Mouse (Mus musculus) left cerebral cortex, adult 8-10 months (tissue): ENCODE measurements around the gene Tenm4. TPM values are rescaled to one million over a fixed set of nuclear protein-coding genes. Genes with fewer than 3 reads are reported as not detected.

ENCODE experiments used
- DNase-seq, 2 experiments: peaks; one replicate each; pipeline ENCODE4 v3.0.0; 2022; ENCODE audit warnings: low spot score in 2 of 2
- total RNA-seq, 4 experiments: library from RNA; stranded (reverse); gene quantifications; 2 replicates each; pipeline ENCODE4 v1.2.4; 2022

The Tenm4 gene
- total RNA-seq, 4 experiments from 2014 or later, result 118 to 143 (median 135) TPM

DNA sequence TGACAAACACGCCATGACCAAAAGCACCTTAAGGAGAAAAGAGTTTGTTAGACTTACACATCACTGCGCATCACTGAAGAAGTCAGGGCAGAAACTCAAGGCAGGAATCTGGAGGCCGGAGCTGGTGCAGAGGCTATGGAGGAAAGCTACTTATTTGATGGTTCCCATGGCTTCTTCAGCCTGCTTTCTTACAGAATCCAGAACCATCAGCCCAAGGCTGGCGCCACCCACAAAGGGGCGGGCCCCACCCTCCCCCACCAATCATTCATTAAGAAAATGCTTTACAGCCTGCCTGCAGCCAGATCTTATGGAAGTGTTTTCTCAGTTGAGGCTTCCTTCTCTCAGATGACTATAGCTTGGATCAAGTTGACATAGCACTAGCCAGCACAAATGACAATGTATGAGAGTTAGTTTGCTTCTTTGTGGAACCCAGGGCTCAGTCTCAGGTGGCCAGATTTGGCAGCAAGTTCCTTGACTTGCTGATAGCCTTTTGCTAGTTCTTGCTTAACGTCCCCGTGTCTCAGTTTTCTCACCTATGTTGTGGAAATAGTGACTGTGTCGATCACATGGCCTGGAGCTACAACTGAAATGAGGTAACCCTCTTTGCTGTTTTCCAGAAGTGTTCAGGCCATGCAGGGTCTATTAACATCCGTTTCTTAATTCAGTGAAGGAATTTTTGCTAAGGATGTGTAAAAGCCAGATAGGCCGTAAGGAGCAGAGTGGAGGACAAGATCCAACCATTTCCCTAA lies 32.9 kb downstream of the Tenm4 start:
- DNase-seq, result no peak

DNA sequence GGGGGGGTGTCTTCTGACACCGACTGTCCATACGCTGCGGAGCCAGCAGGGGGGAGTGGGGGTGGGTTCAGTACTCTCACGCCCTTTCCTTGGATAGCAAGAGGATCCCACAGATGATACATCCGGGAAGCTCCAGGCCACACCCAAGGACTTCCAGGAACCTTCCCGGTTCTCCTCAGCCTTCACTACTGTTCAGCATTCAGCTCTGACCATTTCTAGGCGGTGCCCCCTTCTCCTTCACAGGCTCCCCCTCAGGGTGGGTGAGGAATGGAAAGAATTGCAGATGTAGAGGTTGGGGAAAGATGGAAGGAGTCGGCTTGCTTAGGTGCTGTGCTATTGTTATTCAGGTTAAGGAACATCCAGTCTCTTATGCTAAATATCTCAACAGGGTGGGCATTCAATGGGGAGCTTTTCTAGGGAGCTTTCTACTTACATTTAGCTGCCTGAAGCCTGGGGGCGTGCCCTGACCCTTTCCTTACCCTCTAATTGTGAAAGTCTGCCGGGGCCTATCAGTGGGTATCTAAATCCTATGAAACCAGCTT lies 33.8 kb downstream of the Tenm4 start:
- DNase-seq, result no peak

DNA sequence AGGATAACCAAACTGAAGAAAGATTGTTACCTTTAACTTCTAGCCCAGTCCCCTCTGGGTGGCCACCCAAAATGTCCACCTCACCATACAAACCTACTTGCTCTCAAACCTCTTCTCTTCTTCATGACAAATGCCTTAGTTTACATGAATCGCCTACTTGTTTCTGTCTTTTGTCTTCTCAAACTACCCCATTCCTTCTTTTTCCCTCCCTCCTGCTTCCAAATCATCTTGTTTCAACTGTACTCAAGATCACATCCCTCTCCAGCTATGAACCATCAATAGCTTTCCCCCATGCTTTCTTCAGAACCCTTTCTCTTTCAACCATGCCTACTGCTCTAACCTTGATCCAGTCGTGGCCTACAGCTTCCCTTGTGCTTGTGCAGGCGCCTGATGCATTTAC lies 36.0 kb downstream of the Tenm4 start:
- no peak for DNase-seq

DNA sequence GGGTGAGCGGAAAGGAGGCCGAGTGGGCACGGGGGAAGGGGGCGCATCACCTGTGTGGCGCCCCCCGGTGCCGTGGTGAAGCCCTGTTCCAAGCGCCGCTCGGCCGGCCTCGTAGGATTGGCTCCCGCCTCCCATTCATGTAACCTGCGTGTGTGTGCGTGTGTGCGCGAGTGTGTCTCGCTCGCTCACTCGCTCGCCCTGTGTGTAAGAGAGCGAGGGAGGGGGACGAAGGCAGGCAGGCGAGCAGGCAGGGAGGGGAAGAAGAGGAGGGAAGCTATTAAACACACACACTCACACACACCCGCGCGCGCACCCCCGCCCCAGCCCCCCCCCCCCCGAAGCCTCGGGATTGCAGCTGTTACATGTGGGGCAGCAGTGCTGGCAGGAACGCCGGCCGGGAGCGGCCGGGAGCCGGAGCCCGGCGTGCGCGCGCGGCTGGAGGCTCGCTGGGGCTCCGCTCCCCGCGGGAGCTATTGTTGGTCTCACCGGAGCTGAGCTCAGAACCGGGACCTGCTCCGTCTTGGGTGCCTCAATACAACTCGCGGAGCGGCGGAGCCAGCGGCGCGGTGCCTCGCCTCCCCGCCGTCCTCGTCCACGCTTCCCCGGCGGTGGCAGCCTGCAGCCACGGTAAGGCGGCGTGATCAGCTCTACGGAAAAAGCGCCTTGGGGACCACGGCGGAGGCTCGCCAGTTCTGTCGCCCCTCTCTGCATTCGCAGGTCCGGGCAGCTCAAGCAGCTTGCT lies 38.9 kb downstream of the Tenm4 start:
- peak; percentile 56 to 63 for DNase-seq

DNA sequence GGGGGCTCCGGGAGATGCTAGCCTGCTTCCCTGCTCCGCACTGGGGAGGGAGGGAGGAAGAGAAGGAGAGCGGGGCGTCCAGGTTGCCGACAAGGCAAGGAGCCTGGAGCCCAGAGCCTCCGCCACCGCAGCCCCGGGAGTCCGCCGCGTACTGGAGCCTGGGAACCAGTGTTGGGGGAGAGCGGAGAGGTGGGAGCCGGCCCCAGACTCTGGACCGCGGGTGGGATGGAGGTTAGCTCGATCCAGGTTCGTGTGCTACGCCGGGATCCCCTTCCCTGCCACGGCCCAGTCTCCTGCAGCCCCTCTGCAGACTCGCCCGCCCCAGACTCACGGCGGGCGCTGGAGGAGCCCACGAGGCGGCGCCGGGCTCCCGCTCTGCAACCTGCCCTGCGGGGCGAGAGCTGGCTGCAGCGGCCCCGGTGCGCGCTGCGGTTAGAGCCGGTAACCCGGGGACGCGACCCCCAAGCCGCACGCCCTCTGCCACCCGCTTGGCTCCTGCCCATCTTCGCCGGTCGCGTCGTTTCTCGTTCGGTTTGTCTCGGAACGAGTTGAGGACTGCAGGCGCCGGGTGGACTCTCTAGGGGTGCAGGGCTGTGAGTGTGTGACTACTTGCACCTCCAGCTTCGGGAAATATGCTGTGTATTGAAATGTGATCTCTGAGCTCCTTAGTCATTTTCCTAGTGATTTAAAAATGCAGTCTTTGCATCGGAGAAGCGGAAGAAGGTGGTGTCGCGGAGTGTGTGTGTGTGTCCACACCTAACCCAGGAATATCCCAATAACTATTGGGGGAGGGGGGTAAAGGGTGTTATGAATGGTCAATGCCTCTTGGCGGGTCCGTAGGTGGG lies 39.7 kb downstream of the Tenm4 start:
- DNase-seq, result no peak

DNA sequence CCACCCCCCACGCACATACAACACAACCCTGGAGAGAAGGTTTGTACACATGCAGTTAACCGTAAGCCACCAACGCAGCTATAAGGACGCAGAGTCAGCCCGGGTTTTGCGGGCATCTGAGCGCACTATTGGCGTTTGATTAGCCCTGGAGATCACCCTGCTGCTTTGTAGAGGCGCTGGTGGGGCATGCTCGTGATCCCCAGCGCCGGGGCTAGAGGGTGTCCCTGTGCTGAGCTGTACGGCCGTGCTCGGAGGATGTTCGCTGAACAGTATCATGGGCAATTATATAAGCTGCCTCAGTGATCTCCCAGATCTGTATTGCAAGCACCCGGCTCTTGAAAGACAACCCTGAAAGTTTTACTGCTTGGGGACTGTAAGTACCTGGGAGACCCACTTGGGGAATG lies 40.6 kb downstream of the Tenm4 start:
- peak; percentile 41 to 53 for DNase-seq

DNA sequence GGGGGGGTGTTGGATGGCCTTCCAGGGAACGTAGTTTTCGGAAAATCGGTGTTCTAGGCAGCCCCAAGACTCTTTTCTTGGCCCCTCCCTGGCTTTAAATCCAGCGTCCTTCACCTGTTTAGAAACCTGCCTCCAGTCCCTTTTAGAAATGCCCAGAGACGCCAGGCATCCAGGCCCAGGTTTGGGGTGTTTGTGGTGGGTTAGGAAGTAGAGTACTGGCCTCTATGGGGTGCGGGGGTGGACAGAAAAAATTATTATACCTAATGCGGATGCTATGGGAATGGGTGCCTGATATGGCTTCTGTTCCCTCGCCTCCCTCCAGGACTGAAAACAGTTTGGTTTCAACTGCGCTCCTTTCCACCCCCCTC lies 41.2 kb downstream of the Tenm4 start:
- peak in 1 of 2 experiments; percentile 27 for DNase-seq

DNA sequence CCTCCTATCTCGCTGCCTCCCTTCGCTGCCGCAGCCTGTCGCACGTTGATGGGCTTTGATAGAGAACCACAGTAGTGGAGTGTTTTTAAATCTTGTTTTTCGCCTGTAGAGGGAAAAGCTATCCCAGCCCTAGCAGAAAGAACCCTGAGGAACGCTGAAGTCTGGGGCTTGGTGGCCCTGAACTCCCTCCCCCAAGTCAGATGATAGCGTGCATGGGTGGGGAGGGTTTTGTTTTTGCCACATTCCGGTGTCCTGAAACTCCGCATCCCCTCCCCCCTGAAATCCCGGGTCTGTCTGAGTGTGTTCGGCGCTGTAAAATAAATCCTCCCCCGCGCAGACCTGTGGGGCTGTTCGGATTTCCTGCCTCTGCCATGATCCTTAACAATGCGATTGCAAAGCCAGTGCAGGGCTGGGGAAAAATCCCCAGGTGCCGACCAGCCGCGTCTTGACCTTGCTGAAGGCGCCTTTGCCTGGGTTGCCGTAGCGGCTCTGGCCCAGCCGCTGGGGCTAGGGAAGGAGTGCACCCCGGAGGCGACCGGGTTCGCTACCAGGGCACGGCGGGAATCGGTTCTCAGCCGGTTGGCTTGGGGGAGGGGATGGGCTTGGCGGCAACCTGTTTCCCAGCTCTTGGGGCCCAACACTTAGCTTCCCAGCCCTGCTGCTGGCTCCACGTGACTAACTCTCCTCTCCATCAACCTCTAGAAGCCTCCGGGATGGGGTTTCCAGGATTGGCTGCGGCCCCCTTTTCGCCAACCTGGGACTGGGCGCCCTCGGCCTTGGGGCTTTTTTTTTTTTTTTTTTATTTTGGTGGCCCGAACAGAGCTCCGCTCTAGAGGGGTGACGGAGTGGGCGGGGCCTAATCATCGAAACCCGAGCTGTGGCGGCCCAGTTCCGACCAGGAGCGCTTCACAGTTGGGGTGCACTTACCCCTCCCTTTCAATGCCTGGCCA lies 41.8 kb downstream of the Tenm4 start:
- DNase-seq, result peak; percentile 50 to 62

DNA sequence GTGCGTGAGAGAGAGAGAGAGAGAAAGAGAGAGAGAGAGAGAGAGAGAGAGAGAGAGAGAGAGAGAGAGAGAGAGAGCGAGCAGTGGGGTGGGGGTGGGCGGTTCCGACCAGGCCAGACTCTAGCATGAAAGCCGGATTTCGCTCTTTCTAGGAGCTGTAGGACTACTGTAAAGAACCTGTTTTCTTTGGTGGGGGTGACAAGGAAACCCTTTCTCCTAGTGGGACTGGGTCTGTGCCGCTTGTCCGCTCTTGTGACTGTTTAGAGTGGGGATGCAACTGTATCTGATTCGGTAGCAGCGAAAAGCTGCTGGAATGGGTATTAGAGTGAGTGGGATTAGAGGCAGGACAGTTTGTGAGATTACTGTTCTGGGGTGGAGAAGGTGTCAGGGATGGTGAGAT lies 42.7 kb downstream of the Tenm4 start:
- no peak for DNase-seq

DNA sequence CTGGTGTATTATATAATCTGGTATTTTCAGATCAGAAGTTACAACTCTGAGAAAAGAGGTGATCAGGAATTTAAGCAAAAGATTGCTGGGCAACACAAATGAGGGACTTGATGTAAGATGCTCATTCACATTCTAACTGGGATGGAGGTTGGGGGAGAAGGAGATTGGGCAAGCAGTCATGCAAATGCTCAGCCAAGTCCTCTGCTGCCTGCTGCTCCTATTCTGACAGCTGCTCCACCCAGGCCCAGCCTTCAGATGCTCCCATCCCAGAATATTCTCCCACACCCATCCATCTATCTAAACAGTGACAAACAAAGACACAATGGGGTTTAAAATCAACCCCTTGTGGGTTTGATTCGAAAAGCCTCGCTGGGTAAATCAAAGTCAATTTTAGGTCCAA lies 43.8 kb downstream of the Tenm4 start:
- no peak for DNase-seq

DNA sequence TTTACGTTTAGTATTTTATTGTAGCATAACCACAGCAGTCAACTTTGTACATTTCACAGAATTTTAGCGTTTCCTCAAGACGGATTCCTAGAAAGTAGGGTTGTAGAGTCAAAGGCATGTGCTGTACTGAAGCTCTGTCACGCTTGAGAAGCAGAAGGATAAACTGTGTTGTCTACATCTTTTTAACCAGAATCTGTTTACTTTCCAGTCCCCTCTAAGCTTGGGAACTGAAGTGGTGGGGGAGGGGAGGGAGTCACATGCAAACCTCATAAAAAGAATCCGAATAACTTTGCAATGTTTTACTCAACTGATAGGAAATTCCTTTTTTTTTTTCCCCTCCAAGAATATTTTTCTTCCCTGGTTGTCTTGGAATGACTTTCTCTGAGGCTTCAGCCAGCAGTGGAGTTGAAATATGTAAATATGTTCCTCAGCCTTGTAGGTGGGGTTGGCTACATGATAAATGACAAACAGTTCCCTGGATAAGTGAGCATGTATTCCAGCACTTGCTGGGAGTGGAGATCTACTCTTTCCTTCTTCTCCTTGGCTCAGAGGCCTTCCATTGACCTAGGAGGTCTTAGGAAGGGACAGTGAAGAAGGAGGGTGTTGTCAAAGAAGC lies 45.0 kb downstream of the Tenm4 start:
- DNase-seq, result no peak

DNA sequence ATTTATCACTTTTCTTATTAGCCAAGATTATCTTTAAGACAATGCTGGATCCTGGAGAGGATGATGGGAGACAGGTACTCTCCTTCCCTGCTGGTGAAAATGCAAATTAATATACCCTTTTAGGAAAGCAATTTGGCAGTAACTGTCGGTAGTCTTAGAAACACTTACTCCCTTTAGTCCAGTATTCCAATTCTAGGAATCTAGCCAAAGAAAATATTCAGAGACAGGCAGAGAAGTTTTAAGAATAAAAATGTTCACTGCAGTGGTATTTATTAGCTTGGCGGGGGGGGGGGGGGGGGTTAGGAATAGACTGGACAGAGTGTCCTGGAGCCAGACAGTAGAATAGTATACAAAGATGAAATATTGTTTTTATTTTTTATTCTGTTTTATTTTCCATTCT lies 48.3 kb downstream of the Tenm4 start:
- DNase-seq, result no peak

DNA sequence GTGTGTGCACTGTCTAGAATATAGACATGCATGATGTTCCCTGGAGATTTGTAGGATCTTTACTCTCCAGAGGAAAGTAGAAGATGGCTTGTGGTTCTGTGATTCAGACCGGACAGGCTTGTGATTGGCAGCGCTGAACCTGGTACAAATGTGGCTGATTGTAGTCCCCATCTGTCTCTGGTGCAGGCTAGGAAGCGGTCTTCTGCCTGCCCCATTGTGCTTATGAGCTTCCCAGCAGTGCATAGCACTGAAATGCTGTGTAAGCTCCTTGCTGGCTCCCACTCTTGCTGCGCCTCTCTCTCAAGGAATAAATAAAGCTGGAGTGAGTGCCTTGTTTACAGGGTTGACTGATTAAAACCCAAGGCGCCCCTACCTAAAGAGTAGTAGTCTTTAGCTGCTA lies 49.6 kb downstream of the Tenm4 start:
- no peak for DNase-seq

DNA sequence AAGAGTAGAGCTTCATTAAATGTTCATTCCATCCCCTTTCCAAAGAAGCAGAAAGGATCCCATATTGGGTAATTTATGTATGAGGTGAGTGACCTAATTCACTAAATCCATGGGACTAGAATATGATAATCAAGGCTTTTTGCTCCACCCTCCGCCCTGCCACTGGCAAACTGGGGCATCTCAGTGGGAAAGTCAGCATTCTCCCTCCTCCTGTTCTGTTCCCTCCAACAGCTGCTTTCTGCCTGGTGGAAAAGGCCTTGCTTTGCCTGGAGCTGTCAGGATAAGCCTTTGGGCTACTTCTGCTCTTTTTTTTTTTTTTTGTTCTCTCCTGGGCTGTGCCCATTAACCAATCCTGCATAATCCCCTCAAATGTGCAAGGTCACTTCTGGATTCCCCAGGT lies 51.5 kb downstream of the Tenm4 start:
- DNase-seq, result no peak

DNA sequence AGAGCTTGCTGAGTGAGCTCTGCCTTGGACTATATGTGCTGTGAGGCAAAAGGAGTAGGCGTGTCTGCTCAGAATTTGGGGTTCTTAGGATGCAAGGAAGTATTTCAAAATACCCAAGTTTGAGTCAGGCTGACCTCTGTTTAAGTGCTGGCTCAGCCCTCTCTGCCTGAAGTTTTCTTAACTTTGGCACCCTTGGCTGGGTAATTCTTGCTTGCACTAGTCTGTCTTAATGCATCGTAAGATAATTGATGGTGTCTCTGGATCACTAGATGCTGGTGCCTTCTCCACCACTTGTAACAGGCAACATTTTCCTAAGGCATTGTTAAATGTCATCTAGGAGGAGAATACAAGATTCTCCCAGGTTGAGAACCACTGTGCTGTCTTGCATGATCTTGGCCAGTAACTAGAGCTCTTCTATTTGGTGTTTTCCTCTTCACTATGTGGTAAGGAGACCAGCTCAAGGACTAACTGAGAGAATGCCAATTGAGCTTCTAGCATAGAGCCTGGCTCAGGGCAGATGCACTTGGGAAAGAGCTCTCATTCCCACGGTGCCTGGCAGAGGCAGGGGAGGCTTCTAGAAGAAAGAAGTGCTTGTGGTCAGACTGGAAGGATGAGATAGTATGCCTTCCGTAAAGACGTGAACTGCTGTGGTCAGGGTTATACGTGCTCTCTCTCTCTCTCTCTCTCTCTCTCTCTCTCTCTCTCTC lies 57.7 kb downstream of the Tenm4 start:
- DNase-seq, result no peak

DNA sequence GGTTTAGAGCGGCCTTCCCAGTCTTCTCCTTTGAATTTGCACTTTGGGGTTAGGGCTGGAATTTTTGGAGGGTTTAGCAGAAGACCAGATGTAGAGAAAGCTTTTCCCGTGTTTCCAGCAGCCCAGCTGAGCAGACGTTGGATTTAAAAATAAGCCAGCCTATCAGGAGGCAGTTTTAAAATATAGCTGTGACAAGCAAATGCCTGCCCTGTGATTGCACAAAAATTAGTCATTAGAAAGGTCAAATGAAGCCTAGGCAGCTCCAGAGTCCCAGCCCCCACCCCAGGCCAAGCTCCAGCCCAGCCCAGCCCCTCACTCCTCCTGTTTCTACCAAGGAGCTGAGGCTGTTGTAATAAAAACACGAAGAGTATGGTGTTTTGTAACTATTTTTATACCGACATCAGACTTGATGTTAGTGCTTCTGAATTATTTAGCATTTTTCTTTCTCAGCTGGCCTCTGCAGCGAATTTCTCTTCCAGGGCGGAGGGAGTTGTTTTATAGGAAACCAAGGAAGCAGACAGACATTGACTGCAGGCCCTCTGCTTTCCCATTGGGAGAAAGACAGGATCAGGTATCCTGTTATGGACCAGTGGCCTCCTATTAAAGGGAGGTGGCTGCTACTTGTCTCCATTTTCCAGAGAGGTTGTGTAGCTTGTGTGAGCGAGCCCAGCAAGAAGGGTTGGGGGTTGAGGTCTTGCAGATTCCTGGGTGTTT lies 59.1 kb downstream of the Tenm4 start:
- no peak for DNase-seq

DNA sequence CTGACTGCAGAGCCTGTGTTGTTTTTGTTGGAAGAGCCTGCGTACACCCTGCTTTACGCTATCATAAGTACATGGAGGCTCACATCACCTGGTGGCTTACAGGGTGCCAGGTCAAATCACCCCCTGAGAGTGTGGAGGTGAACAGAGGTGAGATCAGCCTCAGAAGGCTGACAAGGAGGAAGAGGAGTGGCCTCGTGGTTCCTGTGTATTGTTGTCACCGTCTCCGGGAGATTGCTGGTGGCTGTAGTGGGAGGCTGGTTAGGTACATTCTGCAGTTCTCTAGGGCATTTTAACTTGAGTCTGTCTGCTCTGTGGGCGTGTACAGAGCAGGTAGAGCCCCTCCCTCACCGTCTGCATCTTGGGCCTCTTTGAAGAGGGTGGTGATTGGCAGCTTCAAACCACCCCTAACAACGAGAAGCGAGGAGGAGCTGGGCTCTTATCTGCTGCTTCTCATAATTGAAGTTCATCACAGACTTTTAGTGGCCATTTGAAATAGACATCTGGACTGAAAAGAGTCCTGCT lies 59.7 kb downstream of the Tenm4 start:
- no peak for DNase-seq

DNA sequence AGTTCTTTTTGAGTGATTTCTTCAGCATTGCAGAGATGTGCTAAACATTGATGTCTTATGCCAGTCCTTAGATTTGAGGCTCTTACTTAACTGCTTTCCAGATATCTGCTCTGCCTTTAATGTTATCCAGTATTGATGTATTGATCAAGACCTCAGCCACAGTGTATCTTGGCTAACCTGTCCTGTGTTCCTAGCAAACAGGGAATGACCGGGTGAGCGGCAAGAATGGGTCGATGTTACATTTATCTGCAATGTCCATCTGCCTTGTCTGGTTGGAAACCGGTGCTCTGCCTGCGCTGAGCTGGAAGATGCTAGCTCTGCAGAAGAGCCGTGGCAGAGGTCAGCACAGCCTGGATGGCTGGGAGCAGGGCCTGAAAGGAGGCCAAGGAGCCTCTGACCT lies 64.8 kb downstream of the Tenm4 start:
- DNase-seq, result no peak

DNA sequence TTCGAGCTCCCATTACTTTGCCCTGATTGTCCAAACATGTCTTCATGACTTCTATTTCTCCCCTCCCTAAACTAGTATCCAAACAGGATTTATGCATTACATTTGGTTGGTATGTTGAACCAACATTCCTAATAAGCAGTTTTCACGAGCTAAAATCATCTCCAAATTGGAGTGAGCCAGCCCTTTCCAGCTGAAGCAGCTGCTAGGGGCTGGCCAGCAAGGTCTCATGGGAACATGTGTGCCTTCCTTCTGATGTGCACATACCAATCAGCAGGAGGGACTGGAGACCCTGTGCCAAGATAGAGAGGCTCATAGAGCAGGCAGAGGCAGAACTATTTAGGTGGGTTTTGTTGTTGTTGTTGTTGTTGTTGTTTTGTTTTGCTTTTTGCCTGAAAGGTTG lies 69.6 kb downstream of the Tenm4 start:
- DNase-seq, result no peak
